ENCODE assay signal across 14 mouse cellular contexts in genomic region chr14:21545529-21545928, GRCm38 (mm10).
DNase-seq lines count a peak whose midpoint lies in the region; ATAC-seq and TF ChIP-seq lines count a peak whose summit lies in the region.
"Had no signal": no experiment of that assay in that cellular context is flagged by ENCODE, and none has a peak within 500 bp of the region (broad histone marks: within the 10 kb centered on the region; RNA-seq: fewer than 3 reads in every experiment).

No protein-coding gene starts in this region.

- 47% methylated on average over 4 of the region's 4 CpGs for WGBS in heart, postnatal 0 days
- WGBS in embryonic facial prominence, embryonic 13.5 days: 70% methylated on average over 4 of the region's 4 CpGs
- 54% methylated on average over 4 of the region's 4 CpGs for WGBS in midbrain, embryonic 14.5 days

- peaks cover 44% of the 10 kb centered on the region for H3K4me1 ChIP-seq in heart, postnatal 0 days (ENCODE audit: control insufficient read depth, insufficient read depth)
- peaks cover 63% of the 10 kb centered on the region for H3K4me1 ChIP-seq in embryonic facial prominence, embryonic 13.5 days
- peaks cover 48% of the 10 kb centered on the region for H3K4me1 ChIP-seq in midbrain, embryonic 14.5 days (ENCODE audit: control insufficient read depth, insufficient read depth, low read length)

- TF ChIP-seq CTCF in heart, postnatal 0 days (IDR thresholded peaks at IDR 0.05; ENCODE audit: low read depth): no peak

- no peak overlapping the region for H3K9ac ChIP-seq in heart, postnatal 0 days (replicated peaks; ENCODE audit: low read depth, low read length)
- no peak overlapping the region for H3K9ac ChIP-seq in embryonic facial prominence, embryonic 13.5 days
- no peak overlapping the region for H3K9ac ChIP-seq in midbrain, embryonic 14.5 days (replicated peaks; ENCODE audit: low read length)
- H3K9ac ChIP-seq: heart, embryonic 12.5 days; limb, embryonic 12.5 days; liver, postnatal 0 days had no signal

- ATAC-seq in heart, postnatal 0 days (ENCODE audit: insufficient read depth, low read depth): no peak
- ATAC-seq in embryonic facial prominence, embryonic 13.5 days (ENCODE audit: insufficient number of reproducible peaks, insufficient read depth, low FRiP score, low TSS enrichment, low read depth): no peak
- no peak for ATAC-seq in midbrain, embryonic 14.5 days (ENCODE audit: low FRiP score, low TSS enrichment)
- ATAC-seq: CD4-positive, CD25-positive, alpha-beta regulatory T cell, adult 4 months; liver, postnatal 0 days had no signal

- TF ChIP-seq EP300 in heart, postnatal 0 days (IDR thresholded peaks at IDR 0.05; ENCODE audit: low read depth): no peak

- H3K27ac ChIP-seq in heart, postnatal 0 days (ENCODE audit: low read depth): 0 out of 2 replicates have a peak overlapping the region, but pooled peaks have one; percentile 25
- H3K27ac ChIP-seq in embryonic facial prominence, embryonic 13.5 days: peak overlapping the region; percentile 80
- H3K27ac ChIP-seq in midbrain, embryonic 14.5 days (replicated peaks; ENCODE audit: low read depth, low read length): peak overlapping the region; percentile 77; the same call in 1 of the 2 replicates
- H3K27ac ChIP-seq: limb, embryonic 12.5 days had no signal

- no peaks in the 10 kb centered on the region for H3K9me3 ChIP-seq in heart, postnatal 0 days (replicated peaks; ENCODE audit: control insufficient read depth, low read length)
- H3K9me3 ChIP-seq in embryonic facial prominence, embryonic 13.5 days: no peaks in the 10 kb centered on the region
- H3K9me3 ChIP-seq in midbrain, embryonic 14.5 days (ENCODE audit: control insufficient read depth, low read length): peaks cover 4% of the 10 kb centered on the region; the same call in 1 of the 2 replicates

- DNase-seq in heart, postnatal 0 days (ENCODE audit: low spot score): no peak
- no peak for DNase-seq in heart, adult 9 months (ENCODE audit: low spot score in 2 of 2)
- DNase-seq in gastrocnemius, adult 8-10 months (ENCODE audit: low spot score in 2 of 2): peak; percentile 39 to 56
- DNase-seq in midbrain, embryonic 14.5 days: no peak
- DNase-seq in layer of hippocampus, postnatal 36 days: no peak
- no peak for DNase-seq in embryo, embryonic 9.5 days (ENCODE audit: extremely low spot score)
- DNase-seq: adrenal gland, postnatal 25 days; kidney, postnatal 10 days; liver, postnatal 0 days; lung, postnatal 4 days had no signal

- H3K27me3 ChIP-seq in heart, postnatal 0 days (ENCODE audit: control insufficient read depth, insufficient read depth, low read length): no peaks in the 10 kb centered on the region
- no peaks in the 10 kb centered on the region for H3K27me3 ChIP-seq in embryonic facial prominence, embryonic 13.5 days
- H3K27me3 ChIP-seq in midbrain, embryonic 14.5 days (ENCODE audit: control insufficient read depth, insufficient read depth, low read length): no peaks in the 10 kb centered on the region
- H3K27me3 ChIP-seq: heart, embryonic 12.5 days; limb, embryonic 12.5 days had no signal

- no peak overlapping the region for H3K4me3 ChIP-seq in heart, postnatal 0 days (ENCODE audit: low read depth, low read length)
- H3K4me3 ChIP-seq in embryonic facial prominence, embryonic 13.5 days: no peak overlapping the region
- no peak overlapping the region for H3K4me3 ChIP-seq in midbrain, embryonic 14.5 days (replicated peaks; ENCODE audit: low read depth, low read length)
- H3K4me3 ChIP-seq: heart, embryonic 12.5 days; limb, embryonic 12.5 days had no signal

- H3K4me2 ChIP-seq in heart, postnatal 0 days (ENCODE audit: low read depth, low read length): no peak overlapping the region
- H3K4me2 ChIP-seq in embryonic facial prominence, embryonic 13.5 days: no peak overlapping the region
- H3K4me2 ChIP-seq in midbrain, embryonic 14.5 days (ENCODE audit: low read length): no peak overlapping the region
- H3K4me2 ChIP-seq: heart, embryonic 12.5 days; limb, embryonic 12.5 days had no signal

- peaks cover 12% of the 10 kb centered on the region for H3K36me3 ChIP-seq in heart, postnatal 0 days (replicated peaks; ENCODE audit: control insufficient read depth, insufficient read depth, low read length)
- peaks cover 14% of the 10 kb centered on the region for H3K36me3 ChIP-seq in embryonic facial prominence, embryonic 13.5 days
- H3K36me3 ChIP-seq in midbrain, embryonic 14.5 days (ENCODE audit: control insufficient read depth, insufficient read depth, low read length): peaks cover 6% of the 10 kb centered on the region; the same call in 1 of the 2 replicates

Comparison
In these comparisons a context has a peak if more than half of its experiments do, and no peak if none do; other contexts are left out.
1. DNase-seq: peak in gastrocnemius, adult 8-10 months (2 of 2); none in heart, postnatal 0 days (single experiment), heart, adult 9 months (0 of 2), midbrain, embryonic 14.5 days (single experiment), layer of hippocampus, postnatal 36 days (0 of 2) and embryo, embryonic 9.5 days (single experiment).
2. H3K27ac ChIP-seq: peak in every context shown above with its lines; median percentile 80 in embryonic facial prominence, embryonic 13.5 days; 77 in midbrain, embryonic 14.5 days; 25 in heart, postnatal 0 days.